Mouse (Mus musculus) testis, adult 2 months (tissue): ENCODE measurements around the gene Ubiad1. TPM values are rescaled to one million over a fixed set of nuclear protein-coding genes. Genes with fewer than 3 reads are reported as not detected.

Source experiments
- H3K27ac ChIP-seq: fragments of 200-500 bp; 2 replicates; pipeline ENCODE4 v1.5.1; 2012; ENCODE audit warnings: low read depth, low read length; ENCODE audit not compliant: control insufficient read depth, insufficient read depth
- H3K27me3 ChIP-seq: fragments of 200-500 bp; 2 replicates; pipeline ENCODE4 v1.6.1; 2012; ENCODE audit warnings: mild to moderate bottlenecking, low read length, moderate library complexity; ENCODE audit not compliant: control insufficient read depth, insufficient read depth
- H3K36me3 ChIP-seq: fragments of 200-500 bp; 2 replicates; pipeline ENCODE4 v1.6.1; 2012; ENCODE audit warnings: mild to moderate bottlenecking, low read length; ENCODE audit not compliant: control insufficient read depth, insufficient read depth
- H3K4me1 ChIP-seq: fragments of 200-500 bp; 2 replicates; pipeline ENCODE4 v1.6.1; 2012; ENCODE audit warnings: low read length; ENCODE audit not compliant: control insufficient read depth, insufficient read depth
- H3K4me3 ChIP-seq: fragments of 200-500 bp; 2 replicates; pipeline ENCODE4 v1.5.1; 2012; ENCODE audit warnings: low read depth, mild to moderate bottlenecking, low read length, moderate library complexity, mixed read lengths; ENCODE audit not compliant: control insufficient read depth
- CTCF ChIP-seq: fragments of 200-500 bp; IDR thresholded peaks from 2 replicates; pipeline ENCODE4 v1.5.1; 2012; ENCODE audit warnings: low read depth, mild to moderate bottlenecking, inconsistent platforms, low read length, moderate library complexity; ENCODE audit not compliant: control insufficient read depth, insufficient read depth, insufficient replicate concordance
- POLR2A ChIP-seq: fragments of 200-500 bp; IDR thresholded peaks from 2 replicates; pipeline ENCODE4 v1.6.1; 2012; ENCODE audit warnings: low read depth, mild to moderate bottlenecking, inconsistent platforms, low read length, moderate library complexity; ENCODE audit not compliant: control insufficient read depth
- polyA plus RNA-seq: library from polyadenylated mRNA; depleted of rRNA; stranded (reverse); fragments of >200 nt; gene quantifications from 2 replicates; pipeline ENCODE4 v1.2.3, GENCODE M21; 2012

Ubiad1 gene
- polyA plus RNA-seq, 1 experiment, result 14.5 TPM

DNA sequence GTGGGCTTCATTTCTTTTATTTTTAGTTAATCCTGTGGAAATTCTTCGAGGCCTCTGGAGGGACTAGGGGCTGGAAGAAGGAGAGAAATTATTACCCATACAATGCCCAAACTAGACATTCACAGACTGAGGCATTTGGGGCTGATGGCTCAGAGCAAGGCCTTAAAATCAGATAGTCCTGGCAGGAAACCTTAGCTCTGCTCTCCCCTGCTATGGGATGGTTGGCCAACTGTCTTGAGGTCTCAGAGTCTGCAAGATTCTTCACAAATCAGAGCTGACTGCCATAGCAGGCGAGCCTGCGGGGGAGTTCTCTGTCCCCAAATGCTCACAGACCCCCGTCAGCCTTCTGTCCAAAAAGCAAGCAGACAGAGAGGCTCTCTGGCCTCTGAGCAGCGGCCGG is 27.0 kb downstream of the Ubiad1 start:
- no peak overlapping the region for H3K27ac ChIP-seq
- TF ChIP-seq CTCF (no peak), POLR2A (no peak)
- H3K27me3 ChIP-seq, result no peaks in the 10 kb centered on the region
- no peaks in the 10 kb centered on the region for H3K36me3 ChIP-seq
- no peaks in the 10 kb centered on the region for H3K4me1 ChIP-seq
- H3K4me3 ChIP-seq, result no peak overlapping the region

DNA sequence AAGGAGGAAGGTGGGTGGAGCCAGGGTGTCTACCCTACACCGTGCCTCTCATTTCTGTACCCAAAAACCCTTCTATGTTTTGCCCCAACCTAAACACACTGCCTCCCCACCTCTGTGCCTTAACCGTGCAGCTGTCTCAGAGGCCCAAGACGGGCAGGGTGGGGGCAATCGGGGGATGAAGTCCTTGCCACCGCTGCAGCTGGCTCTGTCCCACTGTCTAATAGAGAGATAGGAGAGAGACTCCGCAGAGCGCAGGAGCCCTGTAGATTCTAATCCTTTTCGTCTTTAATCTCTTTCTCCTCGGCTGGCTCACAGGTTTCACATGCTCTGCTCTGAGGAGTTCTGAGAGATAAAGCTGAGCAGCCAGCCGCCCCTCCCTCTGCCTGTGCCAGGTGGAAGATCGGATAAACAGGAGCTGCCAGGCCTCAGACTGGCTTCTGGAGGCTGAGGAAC is 27.5 kb downstream of the Ubiad1 start:
- Histone ChIP-seq H3K27ac (no peak overlapping the region), H3K27me3 (no peaks in the 10 kb centered on the region)
- TF ChIP-seq CTCF (no peak), POLR2A (no peak)

DNA sequence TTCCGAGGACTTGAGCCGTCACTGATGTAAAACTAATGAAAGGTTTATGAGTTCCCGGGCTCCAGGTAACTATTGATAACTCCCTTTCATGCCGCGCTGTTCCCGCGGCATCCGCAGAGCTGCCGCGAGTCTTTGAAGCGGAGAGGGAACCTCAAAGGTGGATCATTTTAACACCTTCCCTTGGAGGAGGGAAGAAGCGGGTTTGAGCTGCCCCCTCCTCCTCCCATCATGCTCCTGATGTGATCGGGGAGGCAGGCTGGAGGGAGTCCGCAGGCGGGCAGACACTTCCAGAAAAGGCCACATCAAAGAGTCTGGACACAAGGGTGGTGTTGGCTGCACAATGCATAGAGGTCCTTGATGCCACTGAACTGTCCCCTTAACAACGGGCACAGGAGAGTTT is 29.0 kb downstream of the Ubiad1 start:
- Histone ChIP-seq H3K4me1 (no peaks in the 10 kb centered on the region), H3K27ac (no peak overlapping the region), H3K4me3 (no peak overlapping the region), H3K27me3 (no peaks in the 10 kb centered on the region), H3K36me3 (no peaks in the 10 kb centered on the region)
- TF ChIP-seq POLR2A, result no peak
- no peak for TF ChIP-seq CTCF

More for the DNA sequence above, 27.5 kb downstream of the Ubiad1 start:
- Histone ChIP-seq H3K4me3 (no peak overlapping the region), H3K36me3 (no peaks in the 10 kb centered on the region), H3K4me1 (no peaks in the 10 kb centered on the region)

DNA sequence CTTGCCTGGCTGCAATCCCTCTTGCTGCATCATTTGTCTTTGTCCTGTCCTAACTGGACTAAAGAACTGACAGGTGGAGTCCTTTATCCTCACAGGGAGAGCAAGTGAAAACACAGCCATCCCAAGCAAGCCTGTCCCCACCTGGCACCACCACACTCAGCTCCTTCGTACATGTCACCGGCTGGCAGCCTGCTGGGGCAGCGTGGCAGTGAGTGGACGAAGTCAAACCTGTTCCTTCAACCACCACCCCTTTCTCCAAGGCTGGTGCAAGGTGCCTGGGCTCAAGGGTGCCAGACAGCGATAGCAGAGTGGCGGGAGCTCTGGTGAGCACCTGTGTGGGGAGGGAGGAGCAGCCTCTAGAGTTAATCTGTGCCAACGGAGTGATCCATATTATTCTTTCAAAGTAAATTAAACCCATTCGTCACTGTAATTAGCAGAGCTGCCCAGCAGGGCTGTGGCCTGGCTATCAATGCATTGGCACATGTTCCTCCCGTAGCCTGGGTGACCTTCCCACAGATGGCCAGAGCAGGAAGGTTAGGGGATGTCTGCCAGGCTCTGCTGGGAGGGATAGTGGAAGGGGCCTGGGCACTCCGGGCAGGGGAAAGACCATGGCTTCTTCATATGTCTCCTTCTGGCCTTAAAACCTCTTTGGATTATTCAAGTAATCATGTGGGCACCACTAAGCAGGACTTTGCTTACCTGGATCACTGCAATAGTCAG is 36.2 kb downstream of the Ubiad1 start:
- Histone ChIP-seq H3K27me3 (no peaks in the 10 kb centered on the region), H3K27ac (no peak overlapping the region), H3K36me3 (no peaks in the 10 kb centered on the region), H3K4me3 (no peak overlapping the region), H3K4me1 (peaks cover 3% of the 10 kb centered on the region)
- TF ChIP-seq CTCF, result no peak
- TF ChIP-seq POLR2A, result no peak

DNA sequence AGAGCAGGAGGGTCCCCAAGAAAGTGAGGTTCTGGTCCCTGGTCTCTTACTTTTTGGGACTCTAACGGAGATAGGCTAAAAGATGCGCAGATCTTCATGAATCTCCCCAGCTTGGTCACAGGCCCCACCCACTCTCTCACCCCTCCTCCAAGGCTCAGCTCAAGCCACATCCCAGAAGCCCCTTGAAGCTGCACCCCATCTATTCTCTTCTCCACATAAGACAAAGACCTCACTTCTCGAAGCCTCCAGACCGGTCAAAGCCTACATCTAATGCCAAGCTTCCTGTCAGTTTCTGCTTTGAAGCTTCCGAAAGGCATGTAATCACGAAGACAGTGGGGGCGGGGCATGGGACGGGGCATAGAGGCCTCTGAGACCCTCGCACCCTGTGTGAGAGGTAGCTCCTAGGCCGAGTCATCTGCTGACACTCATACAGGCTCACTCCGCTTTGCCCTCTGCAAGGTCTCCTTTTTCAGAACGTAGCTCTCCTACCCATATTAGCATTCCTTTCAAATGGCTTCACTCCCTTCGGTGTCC is 39.2 kb downstream of the Ubiad1 start:
- no peak for TF ChIP-seq CTCF
- Histone ChIP-seq H3K4me3 (no peak overlapping the region), H3K27me3 (no peaks in the 10 kb centered on the region), H3K4me1 (peaks cover 3% of the 10 kb centered on the region), H3K36me3 (no peaks in the 10 kb centered on the region), H3K27ac (no peak overlapping the region)

DNA sequence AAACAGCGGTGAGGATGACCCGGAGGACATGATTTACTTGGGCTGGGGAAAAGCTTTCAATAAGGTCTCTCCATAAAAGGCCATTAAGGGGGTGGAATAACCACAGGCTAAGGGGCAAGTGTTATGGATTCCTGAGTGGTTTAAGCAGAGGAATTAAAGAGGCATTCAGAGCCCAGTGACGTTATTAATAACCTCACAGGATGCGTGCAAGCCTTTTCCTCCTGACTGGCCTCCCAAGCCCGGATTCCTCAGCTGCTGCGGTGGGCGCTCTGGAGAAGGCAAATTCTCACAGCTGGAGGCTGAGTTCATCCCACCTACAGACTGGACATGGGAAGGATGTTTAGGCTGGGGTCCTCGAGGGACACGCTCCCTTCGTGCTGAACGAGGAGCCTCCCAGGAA is 39.8 kb downstream of the Ubiad1 start:
- no peaks in the 10 kb centered on the region for H3K36me3 ChIP-seq
- no peaks in the 10 kb centered on the region for H3K27me3 ChIP-seq
- H3K4me1 ChIP-seq, result peaks cover 3% of the 10 kb centered on the region
- no peak overlapping the region for H3K4me3 ChIP-seq
- TF ChIP-seq POLR2A (no peak), CTCF (no peak)
- no peak overlapping the region for H3K27ac ChIP-seq

DNA sequence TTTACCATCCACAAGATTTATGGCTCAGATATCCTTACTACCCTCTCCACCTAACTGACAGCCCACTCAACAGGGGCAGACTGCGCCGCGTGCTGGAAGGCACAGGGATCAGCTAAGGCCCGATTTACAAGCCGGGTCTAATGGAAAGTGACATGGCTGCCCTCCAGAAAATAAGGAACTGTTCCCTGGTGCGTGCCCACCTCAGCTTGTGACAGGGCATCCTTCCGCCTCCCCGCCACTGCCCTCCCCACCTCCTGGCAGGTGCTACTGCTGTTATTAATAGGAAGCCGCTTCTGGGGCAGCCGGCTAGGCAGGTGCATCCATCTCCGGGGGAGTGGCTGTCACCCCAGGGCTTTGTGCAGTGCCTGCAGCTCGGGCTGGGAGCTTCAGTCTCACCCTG is 41.2 kb downstream of the Ubiad1 start:
- no peaks in the 10 kb centered on the region for H3K36me3 ChIP-seq
- no peaks in the 10 kb centered on the region for H3K27me3 ChIP-seq
- no peak for TF ChIP-seq CTCF
- no peak for TF ChIP-seq POLR2A
- no peak overlapping the region for H3K4me3 ChIP-seq
- peaks cover 3% of the 10 kb centered on the region for H3K4me1 ChIP-seq
- no peak overlapping the region for H3K27ac ChIP-seq
